Mouse (Mus musculus): ENCODE measurements at regions not wholly inside any gene's neighbourhood (a gene's known extent, or its start where the extent isn't known, plus 50 kb on each side); places are given as distances from the start of the nearest gene placed in this dataset.

- TF ChIP-seq POLR2A (IDR thresholded peaks at IDR 0.05; ENCODE audit: control insufficient read depth, low read depth, low read length), result no peak
- TF ChIP-seq CTCF (IDR thresholded peaks at IDR 0.05; ENCODE audit: control insufficient read depth, insufficient read depth, insufficient replicate concordance, low read depth, low read length), result no peak
- H3K4me3 ChIP-seq (ENCODE audit: control insufficient read depth, low read depth, low read length), result no peak overlapping the region
- no peak overlapping the region for H3K27ac ChIP-seq (ENCODE audit: control insufficient read depth, insufficient read depth, low read depth, low read length)
- H3K36me3 ChIP-seq (ENCODE audit: control insufficient read depth, insufficient read depth, low read length), result no peaks in the 10 kb centered on the region
- no peaks in the 10 kb centered on the region for H3K4me1 ChIP-seq (ENCODE audit: control insufficient read depth, insufficient read depth, low read length)
- no peaks in the 10 kb centered on the region for H3K27me3 ChIP-seq (ENCODE audit: control insufficient read depth, insufficient read depth, low read length)
These were observed 97.9 kb downstream of the Lipi start for GRCm38 (mm10) chr16:75487915-75488314.

DNA sequence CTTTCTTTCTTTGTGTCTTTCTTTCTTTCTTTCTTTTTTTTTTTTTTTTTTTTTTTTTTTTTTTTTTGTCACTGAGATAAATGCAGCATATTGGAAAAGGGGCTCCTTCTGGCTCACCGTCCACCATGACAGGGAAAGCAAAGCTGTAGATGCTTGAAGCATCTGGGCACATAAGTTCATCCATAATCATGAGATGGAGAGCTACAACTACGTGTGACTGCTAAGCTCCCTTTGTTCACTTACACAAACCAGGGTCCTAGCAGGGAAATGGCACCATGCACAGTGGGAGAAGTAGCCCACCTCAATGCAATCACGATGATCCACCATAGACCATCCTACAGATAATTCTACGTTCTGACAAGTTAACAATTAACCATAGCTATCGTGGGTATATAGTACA lies 102.0 kb downstream of the Lipi start:
- H3K4me3 ChIP-seq (ENCODE audit: control insufficient read depth, low read depth, low read length), result no peak overlapping the region
- TF ChIP-seq POLR2A (IDR thresholded peaks at IDR 0.05; ENCODE audit: control insufficient read depth, low read depth, low read length) (no peak), CTCF (IDR thresholded peaks at IDR 0.05; ENCODE audit: control insufficient read depth, insufficient read depth, insufficient replicate concordance, low read depth, low read length) (no peak)
- H3K27me3 ChIP-seq (ENCODE audit: control insufficient read depth, insufficient read depth, low read length), result no peaks in the 10 kb centered on the region
- H3K36me3 ChIP-seq (ENCODE audit: control insufficient read depth, insufficient read depth, low read length), result no peaks in the 10 kb centered on the region
- H3K4me1 ChIP-seq (ENCODE audit: control insufficient read depth, insufficient read depth, low read length), result no peaks in the 10 kb centered on the region
- H3K27ac ChIP-seq (ENCODE audit: control insufficient read depth, insufficient read depth, low read depth, low read length), result no peak overlapping the region

DNA sequence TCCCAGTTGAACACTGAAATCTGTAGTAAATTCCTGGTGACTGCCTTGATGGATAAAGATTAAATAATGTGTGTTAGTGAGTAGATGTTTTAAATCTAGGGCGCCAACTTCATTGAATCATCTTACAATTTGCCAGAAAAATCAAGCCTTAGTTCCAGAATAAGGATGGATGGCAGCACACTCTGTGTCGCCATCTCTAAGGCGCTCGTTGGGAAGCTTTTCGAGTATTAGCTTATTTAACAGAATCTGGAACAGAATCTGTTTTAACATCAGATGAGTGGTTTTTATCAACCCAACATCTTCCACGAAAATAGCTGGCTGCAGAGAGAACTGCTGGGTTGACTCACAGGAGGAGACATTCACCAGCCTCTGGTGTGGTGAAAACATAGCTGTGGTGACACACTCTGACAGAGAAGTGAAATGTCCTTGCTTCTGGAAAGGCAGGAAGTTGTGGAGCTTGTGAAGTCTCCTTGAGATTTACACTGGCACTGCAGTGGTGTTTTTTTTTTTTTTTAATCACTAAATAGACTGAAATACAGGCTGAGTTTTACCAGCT lies 120.4 kb downstream of the Lipi start:
- H3K4me1 ChIP-seq (ENCODE audit: control insufficient read depth, insufficient read depth, low read length), result no peaks in the 10 kb centered on the region
- TF ChIP-seq POLR2A (IDR thresholded peaks at IDR 0.05; ENCODE audit: control insufficient read depth, low read depth, low read length) (no peak), CTCF (IDR thresholded peaks at IDR 0.05; ENCODE audit: control insufficient read depth, insufficient read depth, insufficient replicate concordance, low read depth, low read length) (no peak)
- H3K4me3 ChIP-seq (ENCODE audit: control insufficient read depth, low read depth, low read length), result no peak overlapping the region
- H3K36me3 ChIP-seq (ENCODE audit: control insufficient read depth, insufficient read depth, low read length), result no peaks in the 10 kb centered on the region
- H3K27me3 ChIP-seq (ENCODE audit: control insufficient read depth, insufficient read depth, low read length), result no peaks in the 10 kb centered on the region
- no peak overlapping the region for H3K27ac ChIP-seq (ENCODE audit: control insufficient read depth, insufficient read depth, low read depth, low read length)

DNA sequence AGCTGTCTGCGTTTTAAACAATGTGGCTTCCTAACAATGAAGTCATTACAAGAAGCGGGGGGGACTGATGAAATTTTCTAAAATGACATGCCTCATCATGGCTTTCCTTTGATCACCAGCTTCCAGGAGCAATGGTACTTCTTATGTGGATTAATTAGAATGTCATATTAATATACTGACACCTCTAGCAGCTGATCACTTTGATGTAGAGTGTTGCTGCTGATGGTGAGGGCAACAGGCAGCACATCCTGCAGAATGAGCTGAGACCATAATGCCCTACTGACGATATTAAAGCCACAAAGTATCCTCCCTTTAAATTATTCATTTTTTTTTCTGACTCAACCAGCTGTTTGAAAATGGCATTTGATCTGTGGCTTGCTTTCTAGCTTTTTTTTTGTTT lies 123.7 kb downstream of the Lipi start:
- Histone ChIP-seq H3K27ac (ENCODE audit: control insufficient read depth, insufficient read depth, low read depth, low read length) (no peak overlapping the region), H3K4me3 (ENCODE audit: control insufficient read depth, low read depth, low read length) (no peak overlapping the region), H3K27me3 (ENCODE audit: control insufficient read depth, insufficient read depth, low read length) (no peaks in the 10 kb centered on the region), H3K4me1 (ENCODE audit: control insufficient read depth, insufficient read depth, low read length) (no peaks in the 10 kb centered on the region), H3K36me3 (ENCODE audit: control insufficient read depth, insufficient read depth, low read length) (no peaks in the 10 kb centered on the region)
- TF ChIP-seq CTCF (IDR thresholded peaks at IDR 0.05; ENCODE audit: control insufficient read depth, insufficient read depth, insufficient replicate concordance, low read depth, low read length) (no peak), POLR2A (IDR thresholded peaks at IDR 0.05; ENCODE audit: control insufficient read depth, low read depth, low read length) (no peak)

GRCm38 (mm10) chr16:75446901-75447514 lies 138.9 kb downstream of the Lipi start:
- Histone ChIP-seq H3K27me3 (ENCODE audit: control insufficient read depth, insufficient read depth, low read length) (no peaks in the 10 kb centered on the region), H3K4me1 (ENCODE audit: control insufficient read depth, insufficient read depth, low read length) (no peaks in the 10 kb centered on the region), H3K27ac (ENCODE audit: control insufficient read depth, insufficient read depth, low read depth, low read length) (no peak overlapping the region), H3K4me3 (ENCODE audit: control insufficient read depth, low read depth, low read length) (no peak overlapping the region), H3K36me3 (ENCODE audit: control insufficient read depth, insufficient read depth, low read length) (no peaks in the 10 kb centered on the region)
- TF ChIP-seq CTCF (IDR thresholded peaks at IDR 0.05; ENCODE audit: control insufficient read depth, insufficient read depth, insufficient replicate concordance, low read depth, low read length), result no peak
- no peak for TF ChIP-seq POLR2A (IDR thresholded peaks at IDR 0.05; ENCODE audit: control insufficient read depth, low read depth, low read length)

DNA sequence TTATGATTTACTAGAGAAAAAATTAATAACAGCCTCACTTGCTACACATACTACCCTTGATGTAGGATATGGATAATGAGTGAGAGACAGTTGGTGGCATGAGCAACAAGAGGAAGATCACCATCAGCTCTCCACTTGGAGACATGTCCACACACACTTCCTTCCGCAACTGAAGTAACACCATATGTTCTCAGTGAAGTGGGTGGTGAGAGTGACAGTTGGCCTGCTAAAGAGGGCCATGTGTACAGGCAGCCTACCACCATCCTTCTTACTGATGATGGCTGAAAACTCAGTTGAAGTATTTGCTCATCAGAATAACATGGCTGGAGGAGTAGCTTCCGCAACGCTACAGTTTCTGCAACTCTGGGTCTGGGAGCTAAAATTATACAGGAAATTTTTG lies 146.6 kb downstream of the Lipi start:
- H3K4me1 ChIP-seq (ENCODE audit: control insufficient read depth, insufficient read depth, low read length), result no peaks in the 10 kb centered on the region
- TF ChIP-seq CTCF (IDR thresholded peaks at IDR 0.05; ENCODE audit: control insufficient read depth, insufficient read depth, insufficient replicate concordance, low read depth, low read length) (no peak), POLR2A (IDR thresholded peaks at IDR 0.05; ENCODE audit: control insufficient read depth, low read depth, low read length) (no peak)
- no peak overlapping the region for H3K4me3 ChIP-seq (ENCODE audit: control insufficient read depth, low read depth, low read length)
- H3K27ac ChIP-seq (ENCODE audit: control insufficient read depth, insufficient read depth, low read depth, low read length), result no peak overlapping the region
- no peaks in the 10 kb centered on the region for H3K27me3 ChIP-seq (ENCODE audit: control insufficient read depth, insufficient read depth, low read length)
- H3K36me3 ChIP-seq (ENCODE audit: control insufficient read depth, insufficient read depth, low read length), result no peaks in the 10 kb centered on the region

DNA sequence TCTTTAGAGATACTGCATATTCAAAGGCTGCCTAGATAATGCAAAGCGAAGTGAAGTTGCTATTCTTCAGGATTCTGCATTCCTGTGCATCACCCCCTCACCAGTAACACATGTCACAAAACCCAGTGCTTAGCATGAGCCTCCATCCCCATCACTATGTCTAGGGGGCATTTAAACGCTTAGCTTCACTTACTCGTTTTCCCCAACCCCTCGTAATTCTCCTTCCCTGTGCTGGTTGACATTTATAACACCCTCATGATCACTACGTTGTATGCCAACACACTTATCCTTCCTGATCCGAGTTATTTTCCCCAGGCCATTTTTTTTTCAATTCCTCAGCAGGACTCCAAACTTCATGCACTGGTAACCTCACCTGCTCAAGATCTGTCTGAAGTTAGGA lies 152.6 kb downstream of the Lipi start:
- Histone ChIP-seq H3K4me3 (ENCODE audit: control insufficient read depth, low read depth, low read length) (no peak overlapping the region), H3K27ac (ENCODE audit: control insufficient read depth, insufficient read depth, low read depth, low read length) (no peak overlapping the region), H3K36me3 (ENCODE audit: control insufficient read depth, insufficient read depth, low read length) (no peaks in the 10 kb centered on the region), H3K4me1 (ENCODE audit: control insufficient read depth, insufficient read depth, low read length) (no peaks in the 10 kb centered on the region), H3K27me3 (ENCODE audit: control insufficient read depth, insufficient read depth, low read length) (no peaks in the 10 kb centered on the region)
- TF ChIP-seq CTCF (IDR thresholded peaks at IDR 0.05; ENCODE audit: control insufficient read depth, insufficient read depth, insufficient replicate concordance, low read depth, low read length) (no peak), POLR2A (IDR thresholded peaks at IDR 0.05; ENCODE audit: control insufficient read depth, low read depth, low read length) (no peak)
